Mouse (Mus musculus): ENCODE results near the gene Kcnmb4.

DNA sequence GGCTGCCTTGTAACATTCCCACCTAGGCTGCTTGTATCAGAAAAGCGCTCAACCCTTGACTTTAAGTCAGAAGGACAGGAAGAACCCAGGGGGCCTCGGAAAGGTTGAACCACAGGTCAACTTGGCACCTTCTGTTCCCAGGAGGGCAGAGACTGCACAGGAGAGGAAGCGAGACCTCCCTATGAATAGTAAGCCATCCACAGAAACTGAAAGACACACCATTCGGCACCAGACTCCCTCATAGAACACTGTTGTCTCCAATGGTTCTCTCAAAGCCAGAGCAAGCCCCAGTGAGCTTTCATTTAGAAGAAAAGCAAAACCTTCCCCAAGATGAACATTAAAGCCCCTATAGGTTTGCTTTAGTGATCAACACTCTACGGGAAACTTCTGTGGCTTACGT is 2.0 kb upstream of the Kcnmb4 start:
- TF ChIP-seq POLR2A (IDR thresholded peaks at IDR 0.05; ENCODE audit: borderline replicate concordance, control insufficient read depth, low read depth, low read length) (no peak), CTCF (IDR thresholded peaks at IDR 0.05; ENCODE audit: control insufficient read depth, insufficient read depth, low read length) (no peak)
